Mouse (Mus musculus) olfactory bulb, adult 2 months (tissue): Measurements from ENCODE around the gene Cdk7.

ENCODE experiments used
- CTCF ChIP-seq: fragments of 200-500 bp; IDR thresholded peaks from 2 replicates; pipeline ENCODE4 v1.5.1; 2012; ENCODE audit warnings: low read depth, mild to moderate bottlenecking, low read length, moderate library complexity; ENCODE audit not compliant: insufficient read depth
- POLR2A ChIP-seq: fragments of 200-500 bp; IDR thresholded peaks from 2 replicates; pipeline ENCODE4 v1.6.1; 2012; ENCODE audit warnings: mild to moderate bottlenecking, low read depth, low read length, moderate library complexity; ENCODE audit not compliant: insufficient read depth

DNA sequence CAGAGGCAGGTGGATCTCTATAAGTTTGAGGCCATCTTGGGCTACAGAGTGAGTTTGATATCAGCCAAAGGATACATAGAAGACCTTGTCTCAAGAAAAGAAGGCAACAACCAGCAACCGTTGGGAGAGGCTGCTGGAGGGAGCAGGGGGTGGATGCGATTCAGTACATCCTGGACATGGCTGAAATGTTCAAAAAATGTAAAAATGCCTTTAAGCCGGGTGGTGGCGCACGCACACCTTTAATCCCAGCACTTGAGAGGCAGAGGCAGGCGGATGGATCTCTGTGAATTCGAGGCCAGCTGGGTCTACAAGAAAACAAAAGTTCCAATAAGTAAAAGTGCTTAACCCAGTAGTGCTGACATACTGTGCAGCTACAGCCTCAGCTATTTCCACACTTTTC is 43.2 kb downstream of the Cdk7 start:
- TF ChIP-seq CTCF = no peak
- no peak for TF ChIP-seq POLR2A
